Mouse (Mus musculus) B cell, adult 2 months (primary cell): ENCODE measurements around the gene Tgfbr3.

Experiments
- DNase-seq, 2 experiments: peaks; one replicate each; pipeline ENCODE4 v3.0.0; 2022

Tgfbr3 gene

GRCm38 (mm10) chr5:107068146-107068545 lies 221.3 kb downstream of the Tgfbr3 start:
- DNase-seq = no peak

GRCm38 (mm10) chr5:107067531-107067930 lies 221.9 kb downstream of the Tgfbr3 start:
- DNase-seq = no peak

- no peak for DNase-seq
Measured at GRCm38 (mm10) chr5:107064922-107065321, 224.5 kb downstream of the Tgfbr3 start.

GRCm38 (mm10) chr5:107062229-107062852 lies 227.1 kb downstream of the Tgfbr3 start:
- no peak for DNase-seq

- no peak for DNase-seq
Measured at GRCm38 (mm10) chr5:107059514-107059913, 229.9 kb downstream of the Tgfbr3 start.

- DNase-seq = no peak
Measured at GRCm38 (mm10) chr5:107058642-107059041, 230.8 kb downstream of the Tgfbr3 start.
